Mouse (Mus musculus): ENCODE measurements around the gene Lpp. TPM values are rescaled to one million over a fixed set of nuclear protein-coding genes. Genes with fewer than 3 reads are reported as not detected.

Gene Lpp
- total and polyA plus RNA-seq, 3 experiments: not detected

DNA sequence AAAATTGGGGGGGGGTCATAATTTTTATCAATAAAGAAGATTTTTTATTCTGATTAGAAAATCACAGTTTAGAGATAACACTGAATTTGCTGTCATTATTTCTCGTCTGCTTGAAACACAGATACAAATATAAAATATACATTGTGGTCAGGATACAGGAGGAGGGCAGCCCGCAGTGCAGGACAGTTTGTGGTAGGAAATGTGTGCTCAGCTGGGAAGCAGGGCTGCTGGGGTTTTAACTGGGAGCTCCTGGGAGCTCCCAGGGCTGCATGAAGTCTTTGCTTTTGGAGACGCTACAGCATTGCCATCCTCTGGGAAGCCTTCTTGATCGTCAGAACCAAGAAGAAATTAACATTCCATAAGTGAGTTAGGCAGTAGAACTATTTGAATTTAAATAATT, 571.8 kb downstream of the Lpp start:
- H3K4me3 ChIP-seq (ENCODE audit: control insufficient read depth in 1 of 2, insufficient read depth in 1 of 2, low read depth in 2 of 2, low read length in 2 of 2): no peak overlapping the region
- no peaks in the 10 kb centered on the region for H3K36me3 ChIP-seq (ENCODE audit: control insufficient read depth in 1 of 2, insufficient read depth in 2 of 2, low read length in 2 of 2)
- no peak overlapping the region for H3K9ac ChIP-seq (ENCODE audit: control insufficient read depth, low read depth, low read length, poor library complexity, severe bottlenecking)
- TF ChIP-seq USF1 (IDR thresholded peaks at IDR 0.05; ENCODE audit: low read depth, low read length): no peak
- no peak for TF ChIP-seq MEF2A (IDR thresholded peaks at IDR 0.05; ENCODE audit: extremely low read depth, insufficient replicate concordance, low read depth, low read length, poor library complexity, severe bottlenecking)
- no peak for TF ChIP-seq CTCF (IDR thresholded peaks at IDR 0.05 in 2 of 3, conservative IDR thresholded peaks at IDR 0.05 in 1 of 3; ENCODE audit: control insufficient read depth in 1 of 3, insufficient read depth in 1 of 3, low read depth in 2 of 3, low read length in 3 of 3, poor library complexity in 1 of 3, severe bottlenecking in 1 of 3)
- no peak for TF ChIP-seq USF2 (IDR thresholded peaks at IDR 0.05; ENCODE audit: borderline replicate concordance in 1 of 2, insufficient read depth in 1 of 2, low read depth in 1 of 2, low read length in 2 of 2)
- TF ChIP-seq MAX (IDR thresholded peaks at IDR 0.05; ENCODE audit: low read length): no peak
- TF ChIP-seq RAD21 (IDR thresholded peaks at IDR 0.05; ENCODE audit: low read depth, low read length): no peak
- TF ChIP-seq EP300 (IDR thresholded peaks at IDR 0.05; ENCODE audit: low read depth in 1 of 2, low read length in 2 of 2): no peak
- no peak for TF ChIP-seq BHLHE40 (IDR thresholded peaks at IDR 0.05; ENCODE audit: borderline replicate concordance, low read depth, low read length)
- no peak for TF ChIP-seq CHD1 (IDR thresholded peaks at IDR 0.05; ENCODE audit: low read depth, low read length)
- H3K9me3 ChIP-seq (replicated peaks; ENCODE audit: insufficient read depth, low read length): no peaks in the 10 kb centered on the region
- H3K27ac ChIP-seq (ENCODE audit: control insufficient read depth, low read depth, low read length): no peak overlapping the region
- H3K4me1 ChIP-seq (ENCODE audit: control insufficient read depth in 1 of 2, insufficient read depth in 2 of 2, low read length in 2 of 2): no peaks in the 10 kb centered on the region
- H3K27me3 ChIP-seq (ENCODE audit: control insufficient read depth in 1 of 2, insufficient read depth in 2 of 2, low read length in 2 of 2): no peaks in the 10 kb centered on the region
- H3K79me2 ChIP-seq (ENCODE audit: control insufficient read depth, insufficient read depth, low read length, poor library complexity): no peaks in the 10 kb centered on the region
- no peak for DNase-seq (ENCODE audit: low read depth, low spot score)

DNA sequence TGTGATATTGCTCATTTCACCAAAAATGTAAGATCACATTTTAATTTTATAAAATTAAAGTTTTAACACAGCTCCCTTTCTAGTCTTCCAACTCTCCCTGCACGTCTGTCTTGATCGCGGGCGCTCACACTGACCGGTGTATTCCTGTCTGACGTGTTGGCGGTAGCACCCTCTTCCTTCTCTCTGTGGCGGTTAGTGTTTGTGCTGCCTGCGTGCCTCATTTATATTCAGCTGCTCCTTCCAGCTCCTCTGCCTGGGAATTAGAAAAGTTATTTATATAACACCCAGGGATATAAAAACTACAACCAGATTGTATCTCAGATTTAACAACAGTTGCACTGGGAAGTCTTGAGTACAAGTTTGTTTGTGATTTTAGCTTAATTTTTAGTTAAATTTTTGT, 573.2 kb downstream of the Lpp start:
- Histone ChIP-seq H3K27me3 (ENCODE audit: control insufficient read depth in 1 of 2, insufficient read depth in 2 of 2, low read length in 2 of 2) (no peaks in the 10 kb centered on the region), H3K4me1 (ENCODE audit: control insufficient read depth in 1 of 2, insufficient read depth in 2 of 2, low read length in 2 of 2) (no peaks in the 10 kb centered on the region), H3K79me2 (ENCODE audit: control insufficient read depth, insufficient read depth, low read length, poor library complexity) (no peaks in the 10 kb centered on the region), H3K9me3 (replicated peaks; ENCODE audit: insufficient read depth, low read length) (no peaks in the 10 kb centered on the region), H3K27ac (ENCODE audit: control insufficient read depth, low read depth, low read length) (no peak overlapping the region), H3K9ac (ENCODE audit: control insufficient read depth, low read depth, low read length, poor library complexity, severe bottlenecking) (no peak overlapping the region), H3K36me3 (ENCODE audit: control insufficient read depth in 1 of 2, insufficient read depth in 2 of 2, low read length in 2 of 2) (no peaks in the 10 kb centered on the region), H3K4me3 (ENCODE audit: control insufficient read depth in 1 of 2, insufficient read depth in 1 of 2, low read depth in 2 of 2, low read length in 2 of 2) (no peak overlapping the region)
- DNase-seq (ENCODE audit: low read depth, low spot score): no peak
- TF ChIP-seq POLR2AphosphoS5 (IDR thresholded peaks at IDR 0.05; ENCODE audit: borderline replicate concordance, low read depth, low read length) (no peak), GABPA (IDR thresholded peaks at IDR 0.05; ENCODE audit: low read depth, low read length) (no peak), NRF1 (IDR thresholded peaks at IDR 0.05; ENCODE audit: insufficient read depth, low read depth, low read length, poor library complexity, severe bottlenecking) (no peak), SIN3A (IDR thresholded peaks at IDR 0.05; ENCODE audit: low read length) (no peak)

GRCm38 (mm10) chr16:24973009-24973631, 579.8 kb downstream of the Lpp start:
- Histone ChIP-seq H3K27me3 (ENCODE audit: control insufficient read depth in 1 of 2, insufficient read depth in 2 of 2, low read length in 2 of 2) (no peaks in the 10 kb centered on the region), H3K4me3 (ENCODE audit: control insufficient read depth in 1 of 2, insufficient read depth in 1 of 2, low read depth in 2 of 2, low read length in 2 of 2) (no peak overlapping the region), H3K9me3 (replicated peaks; ENCODE audit: insufficient read depth, low read length) (no peaks in the 10 kb centered on the region), H3K27ac (ENCODE audit: control insufficient read depth, low read depth, low read length) (no peak overlapping the region), H3K79me2 (ENCODE audit: control insufficient read depth, insufficient read depth, low read length, poor library complexity) (no peaks in the 10 kb centered on the region), H3K9ac (ENCODE audit: control insufficient read depth, low read depth, low read length, poor library complexity, severe bottlenecking) (no peak overlapping the region), H3K4me1 (ENCODE audit: control insufficient read depth in 1 of 2, insufficient read depth in 2 of 2, low read length in 2 of 2) (no peaks in the 10 kb centered on the region), H3K36me3 (ENCODE audit: control insufficient read depth in 1 of 2, insufficient read depth in 2 of 2, low read length in 2 of 2) (no peaks in the 10 kb centered on the region)
- TF ChIP-seq E2F4 (IDR thresholded peaks at IDR 0.05; ENCODE audit: borderline replicate concordance, low read depth, low read length) (no peak), MYC (IDR thresholded peaks at IDR 0.05; ENCODE audit: low read depth, low read length) (no peak), ETS1 (IDR thresholded peaks at IDR 0.05; ENCODE audit: low read depth, low read length) (no peak), TCF12 (IDR thresholded peaks at IDR 0.05; ENCODE audit: low read depth, low read length) (no peak), SMC3 (IDR thresholded peaks at IDR 0.05; ENCODE audit: low read depth, low read length) (no peak), MYB (IDR thresholded peaks at IDR 0.05; ENCODE audit: low read depth, low read length) (no peak), RCOR1 (IDR thresholded peaks at IDR 0.05; ENCODE audit: low read depth, low read length) (no peak), ZMIZ1 (IDR thresholded peaks at IDR 0.05; ENCODE audit: low read depth, low read length) (no peak), CHD2 (IDR thresholded peaks at IDR 0.05; ENCODE audit: low read length) (no peak), USF1 (IDR thresholded peaks at IDR 0.05; ENCODE audit: low read depth, low read length) (no peak), SIN3A (IDR thresholded peaks at IDR 0.05; ENCODE audit: low read length) (no peak), GABPA (IDR thresholded peaks at IDR 0.05; ENCODE audit: low read depth, low read length) (no peak), KAT2A (conservative IDR thresholded peaks at IDR 0.05; ENCODE audit: low read depth, low read length) (no peak), TBP (IDR thresholded peaks at IDR 0.05; ENCODE audit: low read depth, low read length) (no peak), JUND (IDR thresholded peaks at IDR 0.05; ENCODE audit: low read depth, low read length) (no peak), EP300 (IDR thresholded peaks at IDR 0.05; ENCODE audit: low read depth in 1 of 2, low read length in 2 of 2) (no peak)
- DNase-seq (ENCODE audit: low read depth, low spot score): no peak
